Comparison of ENCODE assay signal across 8 mouse cellular contexts in the genomic region with DNA sequence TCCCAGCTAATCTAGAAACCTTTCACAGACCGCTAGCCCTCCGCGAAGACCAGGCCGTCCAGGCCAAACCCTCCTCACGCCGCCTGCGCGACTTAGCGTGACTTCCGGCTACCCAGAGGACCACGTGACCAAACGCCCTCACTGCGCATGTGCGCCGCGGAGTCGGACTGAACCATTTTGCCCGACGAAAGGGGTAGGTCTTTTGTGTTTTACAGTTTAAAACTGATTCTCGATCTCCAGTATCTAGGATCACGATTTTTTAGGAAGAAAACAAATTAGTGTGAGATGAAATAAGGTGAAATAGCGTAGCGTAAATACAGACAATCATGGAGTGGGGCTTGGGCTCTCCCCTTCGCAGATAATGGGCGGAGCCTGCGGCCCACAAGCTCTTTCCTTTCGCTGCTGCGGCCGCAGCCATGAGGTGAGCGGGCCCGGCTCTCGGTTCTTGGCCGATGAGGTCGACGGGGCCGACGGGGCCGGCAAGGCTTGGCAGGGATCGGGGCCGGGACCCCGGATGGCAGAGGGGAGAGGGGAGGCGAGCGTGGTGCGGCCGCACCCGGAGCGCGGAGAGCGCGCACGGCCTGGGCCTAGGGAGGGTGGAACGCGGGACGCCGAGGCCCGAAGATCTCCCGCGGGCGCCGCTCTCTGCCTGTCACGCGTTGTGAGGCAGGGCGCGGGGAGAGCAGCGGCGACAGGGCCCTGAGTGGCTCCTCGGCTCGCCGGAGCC. TPM values are rescaled to one million over a fixed set of nuclear protein-coding genes. Genes with fewer than 3 reads are reported as not detected.
DNase-seq lines count a peak whose midpoint lies in the region; ATAC-seq lines count a peak whose summit lies in the region.

A gene (plus strand): TSS at position 141 of the 727 bp plus-strand sequence.

- H3K9me3 ChIP-seq in hindbrain, embryonic 13.5 days = no peaks in the 10 kb centered on the region

- WGBS in hindbrain, embryonic 13.5 days = 1% methylated on average over 65 of the region's 69 CpGs

- peak; percentile 96 for DNase-seq in NIH3T3 (ENCODE audit: low read depth)
- DNase-seq in cerebellum, postnatal 10 days = peak; percentile 97 to 98
- DNase-seq in frontal cortex, postnatal 14 days (ENCODE audit: low spot score in 2 of 2) = peak; percentile 85 to 92
- peak; percentile 91 to 92 for DNase-seq in layer of hippocampus, postnatal 25 days (ENCODE audit: extremely low spot score in 1 of 2, low spot score in 1 of 2)
- DNase-seq in lung, postnatal 25 days (ENCODE audit: low spot score) = peak; percentile 93
- peak; percentile 95 for DNase-seq in retina, embryonic 14.5 days (ENCODE audit: low spot score)
- peak; percentile 94 for DNase-seq in thymus, postnatal 4 days

- H3K9ac ChIP-seq in hindbrain, embryonic 13.5 days = peak within 1 kb of the TSS; percentile 100

- peak within 1 kb of the TSS; percentile 99 for H3K4me3 ChIP-seq in hindbrain, embryonic 13.5 days

- peaks cover 33% of the 10 kb centered on the region for H3K36me3 ChIP-seq in hindbrain, embryonic 13.5 days

- peak within 1 kb of the TSS; percentile 95 for H3K27ac ChIP-seq in hindbrain, embryonic 13.5 days

- H3K4me2 ChIP-seq in hindbrain, embryonic 13.5 days = peak within 1 kb of the TSS; percentile 97

- H3K4me1 ChIP-seq in hindbrain, embryonic 13.5 days (replicated peaks) = peaks cover 29% of the 10 kb centered on the region

- no peaks in the 10 kb centered on the region for H3K27me3 ChIP-seq in hindbrain, embryonic 13.5 days

- ATAC-seq in hindbrain, embryonic 13.5 days (ENCODE audit: low FRiP score) = peak; percentile 65

RNA-seq across cellular contexts. Expression of the gene that starts here (rescaled TPM):
- 689 and 706 TPM in 2 replicates for polyA plus RNA-seq in hindbrain, embryonic 13.5 days (2015; fragmentation: Nextera tagmentation; extraction: Ambion mirVana)
- 100 to 1,000 TPM; 567 to 626 TPM for total RNA-seq in layer of hippocampus, postnatal 25 days (2021)

Comparison
In these comparisons a context has a peak if more than half of its experiments do, and no peak if none do; other contexts are left out.
1. Peak in every context shown above with its lines: DNase-seq, ATAC-seq, H3K4me3 ChIP-seq and H3K27ac ChIP-seq.